Mouse (Mus musculus): ENCODE data around the gene Fam168a.
A peak's percentile ranks its signal among the peaks of the same experiment; 100 is the strongest.

GRCm38 (mm10) chr7:100879595-100879994 is 173.2 kb downstream of the Fam168a start:
- TF ChIP-seq CTCF (IDR thresholded peaks at IDR 0.05; ENCODE audit: extremely low read depth, insufficient read depth, low read length): peak; percentile 18; the same call in 1 of the 2 replicates
- no peak for TF ChIP-seq POLR2A (IDR thresholded peaks at IDR 0.05; ENCODE audit: extremely low read depth, insufficient read depth, low read length)

Measured in cortical plate, adult 2 months (tissue).